Mouse (Mus musculus) left cerebral cortex, postnatal 36 days (tissue): Measurements from ENCODE around the gene Sept9. TPM values are rescaled to one million over a fixed set of nuclear protein-coding genes. Genes with fewer than 3 reads are reported as not detected.

Source experiments
- DNase-seq, 2 experiments: peaks; one replicate each; pipeline ENCODE4 v3.0.0; 2021 to 2022; ENCODE audit warnings: low spot score in 2 of 2, mixed read lengths in 1 of 2
- intact Hi-C: fragments of 180-260 bp; cut with DNase I; formaldehyde crosslinking; loops from one replicate; pipeline ENCODE4 v1.15.1; 2025
- total RNA-seq, 2 experiments: library from RNA; stranded (reverse); gene quantifications; 2 replicates each; pipeline ENCODE4 v1.2.3; 2021

Sept9 gene
- total RNA-seq, 2 experiments from 2014 or later = 74.3 to 77.1 TPM

GRCm38 (mm10) chr11:117302371-117302770, 102.9 kb downstream of the Sept9 start:
- intact Hi-C loops = no loop called here
- DNase-seq = no peak

- intact Hi-C loops = no loop called here
- no peak for DNase-seq
These were observed 106.2 kb downstream of the Sept9 start for GRCm38 (mm10) chr11:117305509-117306188.

- intact Hi-C loops = no loop called here
- DNase-seq = no peak
These were observed 107.0 kb downstream of the Sept9 start for GRCm38 (mm10) chr11:117306311-117307088.

- intact Hi-C loops = no loop called here
These were observed 108.7 kb downstream of the Sept9 start for GRCm38 (mm10) chr11:117307895-117308786.

GRCm38 (mm10) chr11:117309108-117309917, 109.9 kb downstream of the Sept9 start:
- intact Hi-C loops = no loop called here
- DNase-seq = peak in 1 of 2 experiments; percentile 2

More at GRCm38 (mm10) chr11:117307895-117308786, 108.7 kb downstream of the Sept9 start:
- DNase-seq = no peak

GRCm38 (mm10) chr11:117309918-117310287, 110.4 kb downstream of the Sept9 start:
- intact Hi-C loops = loop anchor here (5.0 kb wide), 2 partner anchors 47 to 73 kb away; no protein-coding TSS in a partner anchor
- DNase-seq = no peak

GRCm38 (mm10) chr11:117310341-117311107, 111.1 kb downstream of the Sept9 start:
- intact Hi-C loops = loop anchor here (5.0 kb wide), 2 partner anchors 47 to 73 kb away; no protein-coding TSS in a partner anchor
- no peak for DNase-seq

GRCm38 (mm10) chr11:117311127-117311800, 111.8 kb downstream of the Sept9 start:
- intact Hi-C loops = loop anchor here (5.0 kb wide), 2 partner anchors 46 to 74 kb away; no protein-coding TSS in a partner anchor
- peak in 1 of 2 experiments; percentile 11 for DNase-seq

- DNase-seq = peak in 1 of 2 experiments; percentile 13
- intact Hi-C loops = loop anchor here (2.0 to 5.0 kb wide), 3 partner anchors 43 to 75 kb away; no protein-coding TSS in a partner anchor
These were observed 112.8 kb downstream of the Sept9 start for GRCm38 (mm10) chr11:117312028-117312901.

GRCm38 (mm10) chr11:117312936-117313335, 113.5 kb downstream of the Sept9 start:
- no peak for DNase-seq
- intact Hi-C loops = loop anchor here (2.0 to 5.0 kb wide), 3 partner anchors 44 to 76 kb away; no protein-coding TSS in a partner anchor

GRCm38 (mm10) chr11:117313446-117313845, 114.0 kb downstream of the Sept9 start:
- intact Hi-C loops = loop anchor here (2.0 to 5.0 kb wide), 3 partner anchors 44 to 76 kb away; no protein-coding TSS in a partner anchor
- DNase-seq = no peak

- intact Hi-C loops = loop anchor here (5.0 kb wide), 2 partner anchors 43 to 77 kb away; no protein-coding TSS in a partner anchor
- DNase-seq = no peak
These were observed 114.6 kb downstream of the Sept9 start for GRCm38 (mm10) chr11:117314026-117314425.

- DNase-seq = no peak
- intact Hi-C loops = loop anchor here (5.0 kb wide), 2 partner anchors 43 to 77 kb away; no protein-coding TSS in a partner anchor
These were observed 115.1 kb downstream of the Sept9 start for GRCm38 (mm10) chr11:117314520-117314919.

GRCm38 (mm10) chr11:117315309-117315708, 115.8 kb downstream of the Sept9 start:
- no peak for DNase-seq
- intact Hi-C loops = no loop called here

GRCm38 (mm10) chr11:117316441-117317331, 117.2 kb downstream of the Sept9 start:
- no peak for DNase-seq
- intact Hi-C loops = no loop called here
